Mouse (Mus musculus) stomach, postnatal 0 days (tissue): ENCODE measurements around the gene Fam189a1.

Experiments
- CTCF ChIP-seq: IDR thresholded peaks from 2 replicates; pipeline ENCODE4 v1.5.1; 2016; ENCODE audit warnings: antibody characterized with exemption, low read depth, mild to moderate bottlenecking, moderate library complexity
- EP300 ChIP-seq: optimal IDR thresholded peaks from 2 replicates; pipeline ENCODE3; 2016; ENCODE audit warnings: antibody characterized with exemption

- no peak for TF ChIP-seq CTCF
- TF ChIP-seq EP300, result no peak
These were observed 276.0 kb downstream of the Fam189a1 start for GRCm38 (mm10) chr7:64880415-64880814.
